Mouse (Mus musculus) CH12.LX (cell line): ENCODE results near the gene Imp4. TPM values are rescaled to one million over a fixed set of nuclear protein-coding genes. Genes with fewer than 3 reads are reported as not detected.
A peak's percentile ranks its signal among the peaks of the same experiment; 100 is the strongest.

ENCODE experiments used
- DNase-seq: peaks from one replicate; pipeline ENCODE4 v3.0.0-alpha.2; 2013; ENCODE audit errors: extremely low read depth
- H3K27ac ChIP-seq: 2 replicates; pipeline ENCODE4 v1.5.1; 2012; ENCODE audit warnings: low read depth, mild to moderate bottlenecking, control low read depth, moderate library complexity; ENCODE audit not compliant: insufficient read depth
- H3K27me3 ChIP-seq: replicated peaks from 2 replicates; pipeline ENCODE3; 2012; ENCODE audit warnings: inconsistent platforms
- H3K36me3 ChIP-seq, 2 experiments: replicated peaks in 1 of 2; 2 replicates each; pipeline versions ENCODE3 to v1.6.1; 2012; ENCODE audit warnings: inconsistent platforms in 1 of 2, low read length in 1 of 2, mild to moderate bottlenecking in 1 of 2, mixed read lengths in 1 of 2, moderate library complexity in 1 of 2; ENCODE audit not compliant: control insufficient read depth in 1 of 2, insufficient read depth in 1 of 2
- H3K4me1 ChIP-seq, 2 experiments: 2 replicates each; pipeline ENCODE4 v1.6.1; 2012; ENCODE audit warnings: inconsistent platforms in 1 of 2, moderate library complexity in 1 of 2; ENCODE audit not compliant: insufficient read depth in 2 of 2, control insufficient read depth in 1 of 2
- H3K4me2 ChIP-seq: 2 replicates; pipeline ENCODE4 v1.6.1; 2012; ENCODE audit warnings: low read depth, mild to moderate bottlenecking, control low read depth; ENCODE audit not compliant: poor library complexity, insufficient read depth, severe bottlenecking
- H3K4me3 ChIP-seq, 3 experiments: fragments of 150-350 bp in 1 of 3; sonication (generic) in 1 of 3; replicated peaks in 1 of 3; 2 replicates each; pipeline versions ENCODE3 to v1.5.1; 2011 to 2012; ENCODE audit warnings: low read depth in 2 of 3, low read length in 2 of 3, mild to moderate bottlenecking in 2 of 3, moderate library complexity in 2 of 3, control low read depth in 1 of 3, improper control_type of control experiment in 1 of 3, inconsistent platforms in 1 of 3, mixed read lengths in 1 of 3; ENCODE audit not compliant: poor library complexity in 1 of 3
- H3K79me2 ChIP-seq: replicated peaks from 2 replicates; pipeline ENCODE4 v1.6.1; 2012; ENCODE audit warnings: mild to moderate bottlenecking, moderate library complexity; ENCODE audit not compliant: control insufficient read depth, poor library complexity, insufficient read depth, severe bottlenecking; ENCODE audit errors: extremely low read depth
- H3K9ac ChIP-seq: 2 replicates; pipeline ENCODE4 v1.6.1; 2012; ENCODE audit warnings: low read depth, mild to moderate bottlenecking, control low read depth, moderate library complexity; ENCODE audit not compliant: insufficient read depth
- H3K9me3 ChIP-seq: replicated peaks from 2 replicates; pipeline ENCODE3; 2012; ENCODE audit warnings: low read length, inconsistent platforms, mixed read lengths
- BHLHE40 ChIP-seq: IDR thresholded peaks from 2 replicates; pipeline ENCODE4 v1.6.1; 2011; ENCODE audit warnings: mild to moderate bottlenecking, low read depth, low read length, improper control_type of control experiment
- CHD1 ChIP-seq: IDR thresholded peaks from 2 replicates; pipeline ENCODE4 v1.6.1; 2012; ENCODE audit warnings: low read depth, low read length, improper control_type of control experiment, inconsistent platforms
- ELF1 ChIP-seq: IDR thresholded peaks from 2 replicates; pipeline ENCODE4 v1.6.1; 2014; ENCODE audit warnings: low read depth, mild to moderate bottlenecking, inconsistent platforms, low read length, improper control_type of control experiment
- EP300 ChIP-seq: IDR thresholded peaks from 2 replicates; pipeline ENCODE4 v1.6.1; 2011; ENCODE audit warnings: low read length, improper control_type of control experiment
- HCFC1 ChIP-seq: IDR thresholded peaks from 2 replicates; pipeline ENCODE4 v1.6.1; 2012; ENCODE audit warnings: low read depth, mild to moderate bottlenecking, inconsistent platforms, low read length, improper control_type of control experiment
- IRF4 ChIP-seq: IDR thresholded peaks from 2 replicates; pipeline ENCODE4 v1.6.1; 2014; ENCODE audit warnings: low read depth, mild to moderate bottlenecking, inconsistent platforms, low read length, improper control_type of control experiment
- JUN ChIP-seq: IDR thresholded peaks from 2 replicates; pipeline ENCODE4 v1.6.1; 2011; ENCODE audit warnings: low read depth, mild to moderate bottlenecking, low read length, improper control_type of control experiment, moderate library complexity; ENCODE audit not compliant: insufficient read depth
- KAT2A ChIP-seq: IDR thresholded peaks from 2 replicates; pipeline ENCODE4 v1.6.1; 2012; ENCODE audit warnings: low read length, improper control_type of control experiment, inconsistent platforms; ENCODE audit not compliant: insufficient replicate concordance
- MAX ChIP-seq: IDR thresholded peaks from 2 replicates; pipeline ENCODE4 v1.6.1; 2011; ENCODE audit warnings: low read length, improper control_type of control experiment
- MEF2A ChIP-seq: IDR thresholded peaks from 2 replicates; pipeline ENCODE4 v1.6.1; 2014; ENCODE audit warnings: low read depth, mild to moderate bottlenecking, inconsistent platforms, low read length, improper control_type of control experiment, borderline replicate concordance
- MYC ChIP-seq: IDR thresholded peaks from 2 replicates; pipeline ENCODE4 v1.6.1; 2011; ENCODE audit warnings: low read depth, mild to moderate bottlenecking, improper control_type of control experiment, low read length
- NELFE ChIP-seq: IDR thresholded peaks from 2 replicates; pipeline ENCODE4 v1.6.1; 2011; ENCODE audit warnings: low read depth, low read length, improper control_type of control experiment
- PAX5 ChIP-seq: IDR thresholded peaks from 2 replicates; pipeline ENCODE4 v1.6.1; 2012; ENCODE audit warnings: low read length, inconsistent platforms, mixed read lengths
- POLR2A ChIP-seq: IDR thresholded peaks from 2 replicates; pipeline ENCODE4 v1.6.1; 2011; ENCODE audit warnings: low read depth, mild to moderate bottlenecking, improper control_type of control experiment, low read length
- POLR2AphosphoS2 ChIP-seq: IDR thresholded peaks from 2 replicates; pipeline ENCODE4 v1.6.1; 2011; ENCODE audit warnings: low read depth, low read length, improper control_type of control experiment
- RAD21 ChIP-seq: IDR thresholded peaks from 2 replicates; pipeline ENCODE4 v1.6.1; 2011; ENCODE audit warnings: low read depth, mild to moderate bottlenecking, low read length, improper control_type of control experiment, moderate library complexity
- RCOR1 ChIP-seq: conservative IDR thresholded peaks from 2 replicates; pipeline ENCODE4 v1.6.1; 2012; ENCODE audit warnings: low read depth, mild to moderate bottlenecking, inconsistent platforms, low read length, improper control_type of control experiment
- SMC3 ChIP-seq: IDR thresholded peaks from 2 replicates; pipeline ENCODE4 v1.6.1; 2011; ENCODE audit warnings: low read depth, low read length, improper control_type of control experiment
- TCF12 ChIP-seq: IDR thresholded peaks from 2 replicates; pipeline ENCODE4 v1.6.1; 2014; ENCODE audit warnings: low read depth, mild to moderate bottlenecking, inconsistent platforms, low read length, improper control_type of control experiment
- UBTF ChIP-seq: IDR thresholded peaks from 2 replicates; pipeline ENCODE4 v1.6.1; 2012; ENCODE audit warnings: low read depth, mild to moderate bottlenecking, inconsistent platforms, low read length, improper control_type of control experiment, moderate library complexity
- ZC3H11A ChIP-seq: IDR thresholded peaks from 2 replicates; pipeline ENCODE4 v1.6.1; 2012; ENCODE audit warnings: low read depth, mild to moderate bottlenecking, inconsistent platforms, low read length, improper control_type of control experiment
- ZKSCAN1 ChIP-seq: IDR thresholded peaks from 2 replicates; pipeline ENCODE4 v1.6.1; 2012; ENCODE audit warnings: low read depth, inconsistent platforms, low read length, improper control_type of control experiment, borderline replicate concordance
- ZNF384 ChIP-seq: IDR thresholded peaks from 2 replicates; pipeline ENCODE4 v1.6.1; 2012; ENCODE audit warnings: low read depth, low read length, improper control_type of control experiment, inconsistent platforms
- dilution Hi-C: fragments of 300-500 bp; cut with MboI; formaldehyde crosslinking; loops from 2 replicates; pipeline ENCODE4 v1.14.3; 2020; ENCODE audit warnings: low sequenced_read_pairs; ENCODE audit not compliant: extremely low pct_unique_long_range_greater_than_20kb, extremely low pct_ligation_motif_present
- in situ Hi-C: fragments of 300-500 bp; cut with MboI; formaldehyde crosslinking; loops from 3 replicates; pipeline ENCODE4 v1.14.3; 2019; ENCODE audit warnings: low sequenced_read_pairs, low pct_ligation_motif_present, low pct_unique_long_range_greater_than_20kb, mixed read lengths
- polyA plus RNA-seq: library from polyadenylated mRNA; unstranded; fragments of >175 nt; gene quantifications from 2 replicates; pipeline ENCODE4 v1.2.1, GENCODE M21; 2012; ENCODE audit warnings: low read depth; ENCODE audit not compliant: insufficient read length
- total RNA-seq, 2 experiments: library from RNA; depleted of rRNA; stranded (reverse); fragments of 300-350 nt in 1 of 2; fragments of >200 nt in 1 of 2; gene quantifications; 2 replicates each; pipeline ENCODE4 v1.2.3; 2012 to 2014

Imp4 gene
- total and polyA plus RNA-seq, 3 experiments, result 91.0 to 199 (median 107) TPM

GRCm38 (mm10) chr1:34432776-34433481 lies 6.7 kb upstream of the Imp4 start:
- Histone ChIP-seq H3K79me2 (no peaks in the 10 kb centered on the region), H3K36me3 (peaks cover 6 to 10% of the 10 kb centered on the region in 2 experiments), H3K9me3 (peaks cover 23% of the 10 kb centered on the region), H3K9ac (no peak overlapping the region), H3K27me3 (no peaks in the 10 kb centered on the region), H3K27ac (no peak overlapping the region), H3K4me2 (no peak overlapping the region), H3K4me3 (no peak overlapping the region), H3K4me1 (peaks cover 0 to 24% of the 10 kb centered on the region in 2 experiments; a peak in 3 of 4 replicates)
- TF ChIP-seq JUN (no peak), HCFC1 (no peak), ZKSCAN1 (no peak), SMC3 (no peak), POLR2A (no peak), ZC3H11A (no peak), ELF1 (no peak), BHLHE40 (no peak), PAX5 (no peak), MAX (no peak), RCOR1 (no peak), MYC (no peak), POLR2AphosphoS2 (no peak), UBTF (no peak), IRF4 (no peak), MEF2A (no peak)
- dilution Hi-C loops (no loop called here), in situ Hi-C loops (no loop called here)
- no peak for DNase-seq

- no peak for TF ChIP-seq RAD21
- no peak for TF ChIP-seq SMC3
- TF ChIP-seq KAT2A, result no peak
- no peak for TF ChIP-seq CHD1
- TF ChIP-seq TCF12, result no peak
- TF ChIP-seq ZC3H11A, result no peak
- TF ChIP-seq ZNF384, result no peak
- no peak for TF ChIP-seq EP300
- no peak for TF ChIP-seq NELFE
- no peak for TF ChIP-seq IRF4
- H3K9me3 ChIP-seq, result peaks cover 23% of the 10 kb centered on the region
- dilution Hi-C loops, result no loop called here
- in situ Hi-C loops, result no loop called here
- DNase-seq, result no peak
- H3K9ac ChIP-seq, result no peak overlapping the region
- H3K4me3 ChIP-seq, result peak overlapping the region in 1 of 3 experiments; percentile 20
- H3K27ac ChIP-seq, result no peak overlapping the region
- peaks cover 6% of the 10 kb centered on the region for H3K79me2 ChIP-seq
- H3K4me1 ChIP-seq, result peaks cover 0 to 29% of the 10 kb centered on the region in 2 experiments; a peak in 3 of 4 replicates
- H3K27me3 ChIP-seq, result no peaks in the 10 kb centered on the region
- peaks cover 6 to 10% of the 10 kb centered on the region in 2 experiments for H3K36me3 ChIP-seq
- no peak overlapping the region for H3K4me2 ChIP-seq
These were observed 5.6 kb upstream of the Imp4 start for GRCm38 (mm10) chr1:34433891-34434521.
